Mouse (Mus musculus) inflammation-experienced regulatory T-cells (primary cell): ENCODE data around the gene Gm29644. TPM values are rescaled to one million over a fixed set of nuclear protein-coding genes. Genes with fewer than 3 reads are reported as not detected.

ENCODE experiments used
- polyA plus RNA-seq, 2 experiments: library from polyadenylated mRNA; unstranded; fragments of 100-300 nt; shearing (Covaris generic); gene quantifications; one replicate each; pipeline ENCODE4 v1.2.1; 2017

Gene Gm29644
- not detected for polyA plus RNA-seq

DNA sequence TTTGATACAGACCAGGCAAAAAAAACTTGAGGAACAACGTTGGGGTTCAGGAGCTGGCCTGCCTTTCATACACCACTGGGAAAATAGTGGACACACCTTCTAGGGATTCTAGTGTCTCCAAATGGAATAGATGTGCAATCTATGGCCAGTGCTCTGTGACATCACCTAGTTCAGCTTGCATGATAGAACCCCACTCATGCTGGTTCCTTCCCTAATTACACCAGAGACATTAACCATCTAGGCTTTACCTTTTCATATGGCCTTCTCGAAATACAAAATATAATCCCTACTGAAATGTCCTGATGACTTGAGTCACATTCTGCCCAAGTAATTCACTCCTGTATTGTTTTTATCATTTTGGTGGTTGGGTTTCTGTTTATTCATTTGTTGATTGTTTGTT lies at the start of gene Gm29644, which contains the start of gene Gm29423:
TSS of gene Gm29644 (minus strand) at position 157 of the 400 bp plus-strand sequence.
TSS of gene Gm29423 (minus strand) at position 101 of the 400 bp plus-strand sequence.

DNA sequence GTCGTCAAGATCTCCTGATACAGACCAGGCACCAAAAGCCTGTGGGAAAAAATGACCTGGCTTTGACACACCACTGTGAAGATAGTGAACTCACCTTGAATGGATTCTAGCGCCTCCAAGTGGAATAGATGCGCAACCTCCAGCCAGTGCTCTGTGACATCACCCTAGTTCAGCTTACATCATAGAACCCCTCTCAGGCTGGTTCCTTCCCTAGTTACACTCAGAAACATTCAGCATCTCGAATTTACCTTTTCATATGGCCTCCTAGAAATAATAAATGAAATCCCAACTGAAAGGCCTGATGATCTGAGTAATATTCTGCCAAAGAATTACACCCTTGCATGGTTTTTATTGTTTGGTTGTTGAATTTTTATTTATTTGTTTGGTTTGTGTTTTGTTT lies 29.6 kb downstream of the Gm29644 start, which contains the start of gene Gm21118:
TSS of gene Gm21118 (minus strand) at position 101 of the 400 bp plus-strand sequence.

Other genes with a start within 250 kb of the Gm29644 start
- not detected for gene Gm21118, start 29.7 kb downstream of the Gm29644 start, polyA plus RNA-seq
- gene Gm29423, start 56 bp downstream of the Gm29644 start, polyA plus RNA-seq: under 1 TPM in 1 of 2 experiments, not detected in 1; 0.33 TPM
- not detected for gene Gm20888, start 138.5 kb upstream of the Gm29644 start, polyA plus RNA-seq